Mouse (Mus musculus) C2C12 (cell line): Measurements from ENCODE around the gene Sdr9c7.

Experiments
- CEBPB ChIP-seq: IDR thresholded peaks from one replicate; pipeline ENCODE4 v1.6.1; 2011; ENCODE audit warnings: low read depth, mild to moderate bottlenecking, control low read depth, moderate library complexity
- CTCF ChIP-seq: IDR thresholded peaks from one replicate; pipeline ENCODE4 v1.5.1; 2011; ENCODE audit not compliant: control insufficient read depth, insufficient read depth, insufficient read length
- MAX ChIP-seq: IDR thresholded peaks from one replicate; pipeline ENCODE4 v1.6.1; 2011; ENCODE audit warnings: mild to moderate bottlenecking, control low read depth
- MYOD1 ChIP-seq: IDR thresholded peaks from one replicate; pipeline ENCODE4 v1.6.1; 2011; ENCODE audit warnings: low read depth; ENCODE audit not compliant: control insufficient read depth, insufficient read length
- MYOG ChIP-seq: IDR thresholded peaks from one replicate; pipeline ENCODE4 v1.6.1; 2011; ENCODE audit not compliant: control insufficient read depth, insufficient read length; ENCODE audit errors: extremely low read depth
- USF1 ChIP-seq: IDR thresholded peaks from one replicate; pipeline ENCODE4 v1.6.1; 2011; ENCODE audit warnings: low read depth, mild to moderate bottlenecking, control low read depth, moderate library complexity

- TF ChIP-seq CTCF (no peak), USF1 (no peak), MAX (no peak), CEBPB (no peak), MYOG (no peak), MYOD1 (no peak)
These were observed 1.6 kb upstream of the Sdr9c7 start for GRCm38 (mm10) chr10:127896705-127897104.
